In the genomic region with DNA sequence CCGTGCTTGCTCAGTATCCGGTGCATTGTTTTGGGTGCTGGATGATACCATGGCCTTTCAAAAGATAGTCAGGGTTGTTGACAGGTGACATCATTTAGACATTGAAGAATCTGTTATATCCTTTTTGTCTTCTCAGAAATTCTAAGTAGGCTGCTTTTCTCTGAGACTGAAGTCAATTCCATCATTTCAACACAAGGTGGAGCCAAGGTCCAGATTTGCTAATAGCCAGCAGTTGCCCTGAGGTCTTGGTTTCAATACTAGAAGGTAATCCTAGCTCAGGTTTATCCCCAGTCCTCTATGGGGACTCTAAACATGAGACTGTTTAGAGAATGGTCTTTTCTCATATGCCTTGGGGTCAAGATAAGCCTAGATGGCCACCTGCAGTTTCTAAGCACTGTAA, we compare ENCODE assay signal across 9 mouse cellular contexts. TPM values are rescaled to one million over a fixed set of nuclear protein-coding genes. Genes with fewer than 3 reads are reported as not detected.
A peak's percentile ranks its signal among the peaks of the same experiment; 100 is the strongest.
DNase-seq lines count a peak whose midpoint lies in the region; TF ChIP-seq lines count a peak whose summit lies in the region.
"Had no signal": no experiment of that assay in that cellular context is flagged by ENCODE, and none has a peak within 500 bp of the region (broad histone marks: within the 10 kb centered on the region; RNA-seq: fewer than 3 reads in every experiment).

No protein-coding gene starts in this region.

- H3K4me1 ChIP-seq in spleen, adult 2 months (ENCODE audit: control insufficient read depth, insufficient read depth, insufficient read length): no peaks in the 10 kb centered on the region
- H3K4me1 ChIP-seq: neural tube, embryonic 13.5 days had no signal

- intact Hi-C loops in heart, postnatal 25 days (cut with DNase I): loop anchor here (2.0 kb wide), 1 partner anchor 71 kb away; no protein-coding TSS in a partner anchor

- no peaks in the 10 kb centered on the region for H3K36me3 ChIP-seq in spleen, adult 2 months (ENCODE audit: control insufficient read depth, insufficient read depth, low read length)
- H3K36me3 ChIP-seq: neural tube, embryonic 13.5 days had no signal

- 75% methylated on average over 2 of the region's 2 CpGs for WGBS in spleen, adult 2 months

- peak; percentile 1 for DNase-seq in heart, adult 8-10 months (ENCODE audit: low spot score)
- DNase-seq in heart, postnatal 25 days (ENCODE audit: low spot score): no peak
- DNase-seq in spleen, adult 2 months (ENCODE audit: low read depth in 1 of 2, low spot score in 2 of 2): peak; percentile 2
- no peak for DNase-seq in spleen, postnatal 14 days (ENCODE audit: low spot score in 2 of 2)
- peak; percentile 56 for DNase-seq in embryo, embryonic 10 days (ENCODE audit: low spot score)
- DNase-seq in retina, postnatal 1 day: peak; percentile 54
- no peak for DNase-seq in ovary, postnatal 14 days (ENCODE audit: low spot score)
- DNase-seq in thymus, postnatal 36 days: no peak

- no peaks in the 10 kb centered on the region for H3K27me3 ChIP-seq in spleen, adult 2 months (ENCODE audit: control insufficient read depth, insufficient read depth, low read length)
- H3K27me3 ChIP-seq: neural tube, embryonic 13.5 days had no signal

- no peak overlapping the region for H3K27ac ChIP-seq in spleen, adult 2 months (ENCODE audit: insufficient read depth, low read length)
- H3K27ac ChIP-seq: neural tube, embryonic 13.5 days had no signal

- H3K4me3 ChIP-seq in spleen, adult 2 months (ENCODE audit: extremely low read depth, insufficient read depth, insufficient read length): no peak overlapping the region
- H3K4me3 ChIP-seq: neural tube, embryonic 13.5 days had no signal

- peak; percentile 20; the same call in 1 of the 2 replicates for TF ChIP-seq CTCF in spleen, adult 2 months (IDR thresholded peaks at IDR 0.05; ENCODE audit: extremely low read depth, insufficient read depth, insufficient read length, insufficient replicate concordance)

- no peak for TF ChIP-seq POLR2A in spleen, adult 2 months (IDR thresholded peaks at IDR 0.05; ENCODE audit: low read depth, low read length)

RNA-seq across cellular contexts. Expression of gene Phf6, which starts 47.9 kb away (rescaled TPM):
- 1 to 10 TPM; 4.3 to 6.9 (median 5.4) TPM for total RNA-seq in heart, adult 8-10 months (2022)
- 1 to 10 TPM; 4.1 to 5.2 TPM for total RNA-seq in heart, postnatal 25 days (2021)
- polyA plus RNA-seq in spleen, adult 2 months (2012; rRNA removed): 1.4 and 1.5 TPM in 2 replicates

Comparison
In these comparisons a context has a peak if more than half of its experiments do, and no peak if none do; other contexts are left out.
1. DNase-seq: peak in heart, adult 8-10 months (single experiment), spleen, adult 2 months (2 of 2), embryo, embryonic 10 days (single experiment) and retina, postnatal 1 day (single experiment); none in heart, postnatal 25 days (single experiment), spleen, postnatal 14 days (0 of 2), ovary, postnatal 14 days (single experiment) and thymus, postnatal 36 days (0 of 2).